Comparison of ENCODE assay signal across 17 mouse cellular contexts in genomic region chr6:37406018-37406417, GRCm38 (mm10).
"Had no signal": no experiment of that assay in that cellular context is flagged by ENCODE, and none has a peak within 500 bp of the region (broad histone marks: within the 10 kb centered on the region; RNA-seq: fewer than 3 reads in every experiment).

No protein-coding gene starts in this region.

- H3K27me3 ChIP-seq: lung, embryonic 15.5 days; megakaryocyte, embryonic 14.5 days; midbrain, embryonic 13.5 days; midbrain, embryonic 15.5 days; neural tube, embryonic 12.5 days; stomach, embryonic 15.5 days had no signal

- H3K4me2 ChIP-seq: lung, embryonic 15.5 days; midbrain, embryonic 11.5 days; midbrain, embryonic 13.5 days; midbrain, embryonic 15.5 days; neural tube, embryonic 12.5 days; stomach, embryonic 15.5 days had no signal

- H3K4me1 ChIP-seq: midbrain, embryonic 15.5 days had no signal

- H3K4me3 ChIP-seq: lung, embryonic 15.5 days; megakaryocyte, embryonic 14.5 days; midbrain, embryonic 13.5 days; midbrain, embryonic 15.5 days; neural tube, embryonic 12.5 days; stomach, embryonic 15.5 days had no signal

- H3K36me3 ChIP-seq: lung, embryonic 15.5 days; midbrain, embryonic 13.5 days; midbrain, embryonic 15.5 days; neural tube, embryonic 12.5 days; stomach, embryonic 15.5 days had no signal

- ATAC-seq: lung, postnatal 0 days; midbrain, embryonic 13.5 days; midbrain, embryonic 15.5 days had no signal

- DNase-seq: lung, adult 2 months; lung, postnatal 14 days; lung, postnatal 36 days; right cerebral cortex, postnatal 14 days; thymus, adult 2 months; thymus, postnatal 25 days; thymus, postnatal 4 days had no signal

- H3K9me3 ChIP-seq: lung, embryonic 15.5 days; midbrain, embryonic 13.5 days; midbrain, embryonic 15.5 days; neural tube, embryonic 12.5 days; stomach, embryonic 15.5 days had no signal

- H3K9ac ChIP-seq: lung, embryonic 15.5 days; midbrain, embryonic 13.5 days; midbrain, embryonic 15.5 days; neural tube, embryonic 12.5 days; stomach, embryonic 15.5 days had no signal

- H3K27ac ChIP-seq: lung, embryonic 15.5 days; macrophage; midbrain, embryonic 13.5 days; midbrain, embryonic 15.5 days; neural tube, embryonic 12.5 days; stomach, embryonic 15.5 days; stomach, postnatal 0 days had no signal
